Mouse (Mus musculus) myocyte (in vitro differentiated cells): ENCODE measurements around the gene Rpl9. TPM values are rescaled to one million over a fixed set of nuclear protein-coding genes. Genes with fewer than 3 reads are reported as not detected.
A peak's percentile ranks its signal among the peaks of the same experiment; 100 is the strongest.

Experiments used
- H3K27me3 ChIP-seq: one replicate; pipeline ENCODE4 v1.6.1; 2011; ENCODE audit not compliant: control insufficient read depth, insufficient read depth, insufficient read length
- H3K36me3 ChIP-seq: one replicate; pipeline ENCODE4 v1.6.1; 2011; ENCODE audit not compliant: control insufficient read depth, insufficient read depth
- H3K4me2 ChIP-seq: one replicate; pipeline ENCODE4 v1.6.1; 2011; ENCODE audit warnings: low read depth, control low read depth
- H3K4me3 ChIP-seq: one replicate; pipeline ENCODE4 v1.5.1; 2011; ENCODE audit warnings: mild to moderate bottlenecking, control low read depth, moderate library complexity
- H3K79me2 ChIP-seq: one replicate; pipeline ENCODE4 v1.6.1; 2011; ENCODE audit not compliant: control insufficient read depth, insufficient read depth
- H3ac ChIP-seq: one replicate; pipeline ENCODE4 v1.6.1; 2011; ENCODE audit not compliant: control insufficient read depth, insufficient read length
- CEBPB ChIP-seq: IDR thresholded peaks from 2 replicates; pipeline ENCODE4 v1.6.1; 2011; ENCODE audit warnings: mild to moderate bottlenecking, moderate library complexity; ENCODE audit not compliant: poor library complexity, insufficient read depth, severe bottlenecking
- E2F4 ChIP-seq: IDR thresholded peaks from one replicate; pipeline ENCODE4 v1.6.1; 2011; ENCODE audit warnings: mild to moderate bottlenecking, control low read depth, moderate library complexity; ENCODE audit not compliant: insufficient read depth
- MAX ChIP-seq: IDR thresholded peaks from one replicate; pipeline ENCODE4 v1.6.1; 2011; ENCODE audit warnings: low read depth, mild to moderate bottlenecking, control low read depth
- MYOD1 ChIP-seq, 3 experiments: IDR thresholded peaks; one replicate each; pipeline ENCODE4 v1.6.1; 2011; ENCODE audit warnings: control low read depth in 2 of 3, low read depth in 2 of 3, mild to moderate bottlenecking in 2 of 3, moderate library complexity in 1 of 3; ENCODE audit not compliant: insufficient read length in 2 of 3, control insufficient read depth in 1 of 3
- MYOG ChIP-seq, 3 experiments: IDR thresholded peaks; one replicate each; pipeline ENCODE4 v1.6.1; 2011; ENCODE audit warnings: control low read depth in 2 of 3, low read depth in 2 of 3, mild to moderate bottlenecking in 2 of 3; ENCODE audit not compliant: insufficient read length in 2 of 3, control insufficient read depth in 1 of 3, insufficient read depth in 1 of 3
- POLR2A ChIP-seq: IDR thresholded peaks from one replicate; pipeline ENCODE4 v1.6.1; 2011; ENCODE audit warnings: low read depth, mild to moderate bottlenecking, control low read depth, moderate library complexity; ENCODE audit not compliant: insufficient read length
- POLR2AphosphoS2 ChIP-seq: IDR thresholded peaks from one replicate; pipeline ENCODE4 v1.6.1; 2011; ENCODE audit warnings: low read depth, control low read depth; ENCODE audit not compliant: insufficient read length
- REST ChIP-seq: IDR thresholded peaks from one replicate; pipeline ENCODE4 v1.6.1; 2011; ENCODE audit warnings: mild to moderate bottlenecking, control low read depth, moderate library complexity; ENCODE audit not compliant: insufficient read depth, insufficient read length
- SRF ChIP-seq: IDR thresholded peaks from one replicate; pipeline ENCODE4 v1.6.1; 2011; ENCODE audit warnings: low read depth; ENCODE audit not compliant: control insufficient read depth, insufficient read length
- TCF12 ChIP-seq: IDR thresholded peaks from one replicate; pipeline ENCODE4 v1.6.1; 2011; ENCODE audit warnings: mild to moderate bottlenecking, control low read depth; ENCODE audit not compliant: poor library complexity, insufficient read depth, severe bottlenecking
- TCF3 ChIP-seq: IDR thresholded peaks from one replicate; pipeline ENCODE4 v1.6.1; 2011; ENCODE audit warnings: low read depth, control low read depth; ENCODE audit not compliant: insufficient read length
- USF1 ChIP-seq: IDR thresholded peaks from one replicate; pipeline ENCODE4 v1.6.1; 2011; ENCODE audit warnings: low read depth, mild to moderate bottlenecking, control low read depth, moderate library complexity
- polyA plus RNA-seq: library from polyadenylated mRNA; unstranded; fragments of >200 nt; fragmentation: generic; extraction: Trizol; gene quantifications from one replicate; pipeline ENCODE4 v1.2.1, GENCODE M21; 2012; ENCODE audit warnings: missing spikeins

The Rpl9 gene
- polyA plus RNA-seq, result 2,064 TPM

- TF ChIP-seq REST (peak; percentile 3), POLR2AphosphoS2 (peak; percentile 91), CEBPB (0 out of 2 replicates have a peak, but pooled peaks have one; percentile 8), MAX (peak; percentile 18), SRF (peak; percentile 95), USF1 (no peak), TCF12 (no peak), MYOG (IDR thresholded peaks at IDR 0.05; ENCODE audit: control insufficient read depth in 1 of 3, insufficient read depth in 1 of 3, insufficient read length in 2 of 3, low read depth in 2 of 3) (peak in 1 of 3 experiments; percentile 4), TCF3 (no peak), MYOD1 (IDR thresholded peaks at IDR 0.05; ENCODE audit: control insufficient read depth in 1 of 3, insufficient read length in 2 of 3, low read depth in 2 of 3) (no peak), E2F4 (no peak), POLR2A (peak; percentile 78)
- Histone ChIP-seq H3K36me3 (peaks cover 32% of the 10 kb centered on the region), H3ac (peak within 1 kb of the TSS; percentile 79), H3K27me3 (no peaks in the 10 kb centered on the region), H3K4me3 (peak within 1 kb of the TSS; percentile 98), H3K79me2 (peaks cover 50% of the 10 kb centered on the region), H3K4me2 (peak within 1 kb of the TSS; percentile 97)
Measured at GRCm38 (mm10) chr5:65390648-65391644, at the start of gene Rpl9, which contains the start of gene Lias. Gene Rpl9, minus strand, starts transcription at chr5:65391444. Gene Lias, plus strand, starts transcription at chr5:65391497.

- TF ChIP-seq REST, result no peak
- TF ChIP-seq SRF, result no peak
- no peak for TF ChIP-seq CEBPB
- TF ChIP-seq MAX, result no peak
- no peak for TF ChIP-seq TCF3
- TF ChIP-seq MYOD1 (IDR thresholded peaks at IDR 0.05; ENCODE audit: control insufficient read depth in 1 of 3, insufficient read length in 2 of 3, low read depth in 2 of 3), result no peak
- Histone ChIP-seq H3K27me3 (no peaks in the 10 kb centered on the region), H3K4me3 (no peak overlapping the region), H3K79me2 (peaks cover 22% of the 10 kb centered on the region), H3K4me2 (peak overlapping the region; percentile 47), H3ac (no peak overlapping the region), H3K36me3 (no peaks in the 10 kb centered on the region)
Measured at GRCm38 (mm10) chr5:65438041-65438440, 46.8 kb upstream of the Rpl9 start.

GRCm38 (mm10) chr5:65435806-65436561, 44.7 kb upstream of the Rpl9 start, which contains the start of gene Ugdh:
Gene Ugdh, minus strand, starts transcription at chr5:65435949.
- TF ChIP-seq MYOD1 (IDR thresholded peaks at IDR 0.05; ENCODE audit: control insufficient read depth in 1 of 3, insufficient read length in 2 of 3, low read depth in 2 of 3), result peak in 1 of 3 experiments; percentile 19
- peak; percentile 95 for TF ChIP-seq POLR2A
- TF ChIP-seq MYOG (IDR thresholded peaks at IDR 0.05; ENCODE audit: control insufficient read depth in 1 of 3, insufficient read depth in 1 of 3, insufficient read length in 2 of 3, low read depth in 2 of 3), result no peak
- peak; percentile 6 for TF ChIP-seq SRF
- no peak for TF ChIP-seq REST
- TF ChIP-seq POLR2AphosphoS2, result peak; percentile 98
- no peak for TF ChIP-seq CEBPB
- H3K27me3 ChIP-seq, result no peaks in the 10 kb centered on the region
- H3ac ChIP-seq, result peak within 1 kb of the TSS; percentile 61
- peak within 1 kb of the TSS; percentile 72 for H3K4me3 ChIP-seq
- H3K79me2 ChIP-seq, result peaks cover 42% of the 10 kb centered on the region
- H3K36me3 ChIP-seq, result no peaks in the 10 kb centered on the region
- H3K4me2 ChIP-seq, result peak within 1 kb of the TSS; percentile 93

GRCm38 (mm10) chr5:65435363-65435805, 44.1 kb upstream of the Rpl9 start:
- Histone ChIP-seq H3K4me2 (peak overlapping the region; percentile 3), H3K4me3 (peak overlapping the region; percentile 72), H3ac (peak overlapping the region; percentile 61), H3K36me3 (peaks cover 1% of the 10 kb centered on the region), H3K79me2 (peaks cover 48% of the 10 kb centered on the region), H3K27me3 (no peaks in the 10 kb centered on the region)
- TF ChIP-seq CEBPB (no peak), E2F4 (no peak), USF1 (no peak), TCF12 (no peak), MYOD1 (IDR thresholded peaks at IDR 0.05; ENCODE audit: control insufficient read depth in 1 of 3, insufficient read length in 2 of 3, low read depth in 2 of 3) (no peak), POLR2A (peak; percentile 65), TCF3 (no peak), MYOG (IDR thresholded peaks at IDR 0.05; ENCODE audit: control insufficient read depth in 1 of 3, insufficient read depth in 1 of 3, insufficient read length in 2 of 3, low read depth in 2 of 3) (no peak), MAX (no peak), POLR2AphosphoS2 (peak; percentile 35), SRF (no peak), REST (no peak)
